Mouse (Mus musculus): ENCODE data around the gene Tmprss9.
"Not testable (repeated sequence)": the region's sequence is repeated elsewhere in the genome, so short reads cannot be mapped to it uniquely, and the experiment has no call there.

The Tmprss9 gene

DNA sequence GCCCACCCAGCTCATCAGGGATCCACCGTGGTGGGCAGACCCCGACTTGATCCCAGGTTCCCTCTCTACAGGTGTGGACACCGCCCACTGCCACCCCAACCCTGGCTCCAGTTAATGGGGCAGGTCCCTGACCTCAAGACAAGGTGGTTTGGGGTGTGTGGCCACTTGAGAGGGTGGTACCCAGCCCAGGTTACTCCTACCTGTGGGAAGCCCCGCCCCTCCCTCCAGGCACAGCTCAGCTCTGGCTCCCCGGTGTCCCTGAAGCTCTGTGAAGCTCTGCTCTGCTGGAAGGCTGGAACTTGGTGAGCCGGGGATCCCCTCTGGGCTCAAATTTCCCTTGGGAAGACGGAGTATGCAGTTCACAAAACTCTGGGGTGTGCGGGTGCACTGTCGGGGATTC, at the start of gene Tmprss9:
TSS of gene Tmprss9 (plus strand) at position 268 of the 400 bp plus-strand sequence.
- no peak for DNase-seq (ENCODE audit: low read depth, low spot score)

DNA sequence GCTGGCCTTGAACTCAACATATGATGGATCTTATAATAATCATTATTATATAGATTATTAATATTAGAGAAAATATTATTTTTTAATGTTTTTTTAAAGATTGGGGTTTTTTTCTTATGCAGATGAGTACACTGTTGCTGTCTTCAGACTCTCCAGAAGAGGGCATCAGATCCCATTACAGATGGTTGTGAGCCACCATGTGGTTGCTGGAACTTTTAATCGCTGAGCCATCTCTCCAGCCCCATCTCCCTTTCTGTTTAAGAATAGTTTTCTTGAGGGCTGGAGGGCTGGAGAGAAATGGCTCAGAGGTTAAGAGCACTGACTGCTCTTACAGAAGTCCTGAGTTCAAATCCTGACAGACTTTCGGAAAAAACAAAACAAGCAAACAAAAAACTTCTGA, 49.7 kb upstream of the Tmprss9 start:
- DNase-seq (ENCODE audit: low read depth, low spot score), result no peak

- no peak for DNase-seq (ENCODE audit: low read depth, low spot score)
Measured at GRCm38 (mm10) chr10:80822528-80822927, 49.1 kb upstream of the Tmprss9 start.

DNA sequence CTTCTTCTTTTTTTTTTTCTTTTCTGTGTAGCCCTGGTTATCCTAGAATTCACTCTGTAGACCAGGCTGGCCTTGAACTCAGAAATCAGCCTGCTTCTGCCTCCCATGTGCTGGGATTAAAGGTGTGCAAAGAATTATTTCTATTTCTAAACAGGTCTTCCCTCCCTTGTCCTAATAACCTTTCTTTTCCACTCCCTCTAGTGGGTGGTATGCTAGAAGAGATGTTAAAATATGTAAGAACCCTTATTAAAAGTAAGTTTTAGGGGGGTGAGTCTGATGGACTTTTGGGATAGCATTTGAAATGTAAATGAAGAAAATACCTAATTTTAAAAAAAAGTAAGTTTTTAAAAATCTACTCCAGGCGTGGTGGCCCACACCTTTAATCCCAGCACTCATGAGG, 48.3 kb upstream of the Tmprss9 start:
- DNase-seq (ENCODE audit: low read depth, low spot score), result no peak

DNA sequence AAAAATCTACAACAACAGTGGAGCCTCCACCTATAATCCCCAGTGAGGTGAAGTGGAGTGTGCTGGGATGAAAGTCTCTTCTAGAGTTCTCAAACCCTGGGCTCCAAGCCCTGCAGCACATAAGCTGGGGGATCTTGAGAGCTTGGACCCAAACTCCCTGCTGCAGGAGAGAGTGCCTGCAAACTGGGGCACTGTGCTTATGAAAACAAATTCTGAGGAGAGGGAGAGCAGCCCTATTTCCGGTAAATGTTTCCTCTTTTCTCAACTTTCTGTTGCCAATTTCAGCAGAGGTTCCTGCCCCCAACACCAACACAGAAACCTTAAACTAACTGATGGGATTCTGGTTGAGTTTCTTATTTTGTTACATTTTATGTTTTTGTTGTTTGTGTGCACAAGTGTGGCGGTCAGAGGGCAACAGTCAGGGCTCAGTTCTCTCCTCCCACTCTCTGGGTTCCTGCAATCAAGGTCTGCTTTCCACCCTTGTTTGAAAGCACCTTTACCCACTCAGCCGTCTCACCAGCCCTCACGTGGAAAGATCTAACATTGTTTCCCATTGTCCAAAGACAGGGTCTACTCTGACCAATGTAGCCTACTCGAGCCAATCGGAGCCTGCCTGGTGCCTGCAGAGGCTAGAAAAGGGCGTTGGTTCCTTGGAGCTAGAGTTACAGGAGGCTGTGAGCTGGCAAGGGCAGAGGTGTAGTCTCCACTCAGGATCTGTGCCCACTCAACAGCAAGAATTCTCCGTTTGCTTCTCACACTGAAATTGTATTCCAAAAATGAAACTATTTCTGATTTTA, 47.6 kb upstream of the Tmprss9 start:
- no peak for DNase-seq (ENCODE audit: low read depth, low spot score)

DNA sequence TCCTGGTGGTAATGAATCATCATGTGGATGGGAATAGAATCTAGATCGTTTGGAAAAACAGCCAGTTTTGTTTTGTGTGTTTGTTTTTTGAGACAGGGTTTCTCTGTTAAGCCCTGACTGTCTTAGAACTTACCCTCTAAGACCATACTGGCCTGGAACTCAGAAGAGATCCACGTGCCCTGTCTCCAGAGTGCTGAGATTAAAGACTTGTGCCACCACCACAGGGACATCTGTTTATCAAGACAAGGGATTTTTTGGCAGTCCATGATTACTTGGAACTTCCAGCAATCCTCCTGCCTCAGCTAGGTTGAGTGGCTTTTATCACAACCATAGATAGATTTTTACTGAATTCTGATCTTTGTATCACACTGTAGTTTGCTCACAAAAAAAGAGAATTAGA, 46.8 kb upstream of the Tmprss9 start:
- DNase-seq (ENCODE audit: low read depth, low spot score), result no peak

GRCm38 (mm10) chr10:80826151-80827062, 45.2 kb upstream of the Tmprss9 start, which contains the start of gene Oaz1:
Oaz1 (plus strand) TSS chr10:80826656.
- peak; percentile 100 for DNase-seq (ENCODE audit: low read depth, low spot score)

- no peak for DNase-seq (ENCODE audit: low read depth, low spot score)
Measured at GRCm38 (mm10) chr10:80827063-80827869, 44.4 kb upstream of the Tmprss9 start.

- no peak for DNase-seq (ENCODE audit: low read depth, low spot score)
Measured at GRCm38 (mm10) chr10:80827870-80828420, 43.7 kb upstream of the Tmprss9 start.

GRCm38 (mm10) chr10:80828587-80828986, 43.1 kb upstream of the Tmprss9 start:
- not testable (repeated sequence) for DNase-seq (ENCODE audit: low read depth, low spot score)

DNA sequence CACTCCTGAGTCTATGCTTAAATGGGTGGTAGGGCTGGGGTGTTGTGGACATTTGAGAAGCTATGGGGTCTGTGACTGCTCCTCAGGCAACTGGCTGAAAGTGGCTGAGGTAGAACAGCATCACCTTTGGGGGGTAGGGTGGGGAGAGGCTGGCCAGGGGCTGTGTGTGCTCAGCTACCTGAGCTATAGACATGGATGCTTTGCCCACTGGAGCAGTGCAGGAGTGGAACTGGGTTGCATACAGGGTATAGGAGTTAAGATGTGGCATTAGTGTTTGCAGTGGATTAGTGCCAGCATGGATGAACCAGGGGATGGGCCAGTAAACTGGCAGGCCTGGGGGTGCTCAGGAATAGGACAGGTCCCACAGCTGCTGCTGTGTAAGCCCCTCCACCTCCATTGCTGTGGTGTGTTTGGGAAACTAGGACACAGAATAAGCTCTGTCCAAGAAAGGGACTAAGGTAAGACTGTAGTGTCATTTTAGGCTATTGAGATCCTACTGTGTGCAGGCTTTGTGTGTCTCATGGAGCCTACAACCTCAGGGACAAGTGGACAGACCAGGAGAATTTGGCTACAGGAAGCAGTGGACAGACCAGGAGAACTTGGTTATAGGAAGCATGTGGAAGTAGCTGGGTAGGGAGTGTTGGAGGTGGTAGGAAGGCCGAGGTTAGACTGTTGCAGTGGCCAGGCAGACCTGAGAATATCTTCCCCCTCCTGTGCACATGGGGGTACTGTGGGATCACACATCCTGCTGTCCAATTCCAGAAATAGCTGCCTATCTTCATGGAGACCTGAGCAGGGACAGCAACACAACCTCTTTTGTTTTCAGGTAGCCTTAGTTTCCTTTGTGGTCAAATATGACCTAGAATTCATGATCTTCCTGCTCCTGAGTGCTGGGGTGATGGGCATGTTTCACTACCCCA, 42.0 kb upstream of the Tmprss9 start:
- no peak for DNase-seq (ENCODE audit: low read depth, low spot score)

DNA sequence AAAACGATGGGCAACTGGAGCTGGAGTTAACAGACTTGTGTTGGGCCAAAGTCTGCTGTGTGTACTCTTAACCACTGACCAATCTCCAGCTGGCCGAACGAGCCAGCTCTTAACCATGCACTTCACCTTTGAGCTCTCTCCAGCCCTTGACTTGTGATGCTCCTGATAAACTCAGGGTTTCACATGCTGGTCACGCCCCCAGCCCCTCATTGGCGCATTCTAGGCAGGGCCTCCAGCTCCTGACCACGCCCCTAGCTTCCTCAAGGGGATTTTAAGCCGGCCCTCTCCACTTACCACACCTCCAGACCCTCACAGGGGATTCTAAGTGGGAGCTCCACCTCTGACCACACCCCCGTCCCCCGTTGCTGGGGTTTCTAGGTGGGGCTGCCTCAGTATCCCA, 40.5 kb upstream of the Tmprss9 start:
- peak; percentile 72 for DNase-seq (ENCODE audit: low read depth, low spot score)

- no peak for DNase-seq (ENCODE audit: low read depth, low spot score)
Measured at GRCm38 (mm10) chr10:80832818-80833217, 38.8 kb upstream of the Tmprss9 start.

GRCm38 (mm10) chr10:80835617-80836016, 36.0 kb upstream of the Tmprss9 start:
- DNase-seq (ENCODE audit: low read depth, low spot score), result no peak

DNA sequence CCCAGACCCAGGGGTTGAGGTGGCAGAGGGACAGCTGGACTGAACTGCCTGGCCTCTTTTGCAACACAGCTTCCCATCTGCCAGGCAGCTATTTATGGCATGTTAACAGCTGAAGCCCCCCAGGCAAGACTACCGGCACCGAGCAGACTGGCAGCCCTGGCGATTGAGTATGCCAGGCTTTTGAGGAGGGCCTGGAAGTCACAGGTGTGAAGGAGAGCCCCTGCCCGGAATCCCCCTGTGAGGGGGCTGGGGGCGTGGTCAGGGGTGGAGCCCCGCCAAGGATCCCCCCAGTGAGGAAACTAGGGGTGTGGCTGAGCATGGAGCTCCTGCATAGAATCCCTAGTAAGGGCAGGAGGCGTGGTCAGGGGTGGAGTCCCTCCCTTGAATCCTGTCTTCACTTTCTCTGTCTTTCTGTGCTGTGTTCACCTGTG, 34.7 kb upstream of the Tmprss9 start:
- DNase-seq (ENCODE audit: low read depth, low spot score), result no peak

- no peak for DNase-seq (ENCODE audit: low read depth, low spot score)
Measured at GRCm38 (mm10) chr10:80837827-80838226, 33.8 kb upstream of the Tmprss9 start.

GRCm38 (mm10) chr10:80838346-80838912, 33.2 kb upstream of the Tmprss9 start:
- DNase-seq (ENCODE audit: low read depth, low spot score), result no peak

GRCm38 (mm10) chr10:80839848-80840247, 31.8 kb upstream of the Tmprss9 start:
- no peak for DNase-seq (ENCODE audit: low read depth, low spot score)

- no peak for DNase-seq (ENCODE audit: low read depth, low spot score)
Measured at GRCm38 (mm10) chr10:80841685-80842084, 30.0 kb upstream of the Tmprss9 start.

GRCm38 (mm10) chr10:80842334-80842733, 29.3 kb upstream of the Tmprss9 start:
- DNase-seq (ENCODE audit: low read depth, low spot score), result no peak

All from forelimb bud, embryonic 11.5 days (tissue).